Mouse (Mus musculus) embryonic fibroblast, embryonic 13.5 days (primary cell): ENCODE measurements around the gene Lemd2.

Source experiments
- CTCF ChIP-seq: IDR thresholded peaks from 2 replicates; pipeline ENCODE4 v1.5.1; 2011; ENCODE audit warnings: mild to moderate bottlenecking, control low read depth, low read length, moderate library complexity, borderline replicate concordance; ENCODE audit not compliant: insufficient read depth
- POLR2A ChIP-seq: IDR thresholded peaks from 2 replicates; pipeline ENCODE4 v1.6.1; 2011; ENCODE audit warnings: low read depth, mild to moderate bottlenecking, control low read depth, low read length, moderate library complexity

DNA sequence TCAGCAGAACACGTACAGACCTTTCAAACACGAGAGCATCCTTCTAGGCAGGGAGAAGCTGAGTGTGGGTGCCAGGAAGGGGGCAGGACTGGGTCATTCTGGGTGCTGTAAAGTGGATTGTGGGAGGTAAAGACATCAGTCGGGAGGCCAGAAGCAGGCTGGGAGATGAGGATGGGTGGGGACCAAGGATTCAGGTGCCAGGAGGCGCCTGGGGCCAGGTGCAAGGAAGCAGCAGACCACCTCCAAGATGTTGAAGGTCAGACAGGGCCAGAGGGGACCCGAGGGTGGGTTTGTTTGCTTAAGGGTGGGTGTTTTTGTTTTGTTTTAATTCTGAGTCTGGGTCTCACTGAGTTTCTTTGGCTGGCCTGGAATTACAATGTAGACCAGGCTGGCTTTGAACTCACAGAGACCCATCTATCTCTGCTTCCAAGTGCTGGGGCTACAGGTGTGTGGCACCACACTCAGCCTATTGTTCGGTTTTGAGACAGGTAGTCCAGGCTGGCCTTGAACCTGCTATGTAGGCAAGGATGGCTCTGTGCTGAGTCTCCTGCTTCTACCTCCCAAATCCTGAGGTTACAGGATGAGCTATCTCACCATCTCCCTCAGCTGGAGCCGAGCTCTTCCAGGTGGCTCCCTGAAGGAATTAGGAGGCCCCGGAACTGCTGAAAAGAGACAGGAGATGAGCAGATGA is 26.3 kb upstream of the Lemd2 start:
- no peak for TF ChIP-seq CTCF
- TF ChIP-seq POLR2A = no peak
